ENCODE assay signal across 15 mouse cellular contexts in the genomic region with DNA sequence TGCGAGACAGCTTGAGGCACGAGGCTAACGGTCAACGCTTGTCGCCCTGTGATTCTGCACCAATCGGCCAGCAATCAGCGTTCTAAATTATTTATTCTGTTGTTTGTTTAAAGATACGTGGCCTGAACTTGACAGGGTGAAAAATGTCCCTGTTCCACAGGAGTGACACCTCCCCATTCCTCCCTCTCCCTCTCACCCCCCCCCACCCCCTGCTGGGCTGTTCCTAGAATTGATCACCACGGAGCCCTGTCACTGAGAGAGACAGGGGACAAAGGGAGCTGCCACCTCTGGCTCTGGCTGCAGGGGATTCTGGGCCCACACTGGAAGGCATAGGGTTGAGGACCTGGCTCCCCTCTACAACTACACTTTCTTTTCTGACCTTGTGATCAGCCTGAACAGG.
DNase-seq lines count a peak whose midpoint lies in the region; ATAC-seq lines count a peak whose summit lies in the region.
"Had no signal": no experiment of that assay in that cellular context is flagged by ENCODE, and none has a peak within 500 bp of the region (broad histone marks: within the 10 kb centered on the region; RNA-seq: fewer than 3 reads in every experiment).

No protein-coding gene starts in this region.

- H3K4me3 ChIP-seq in hindbrain, embryonic 12.5 days, result no peak overlapping the region
- H3K4me3 ChIP-seq in hindbrain, embryonic 16.5 days (ENCODE audit: low read length), result no peak overlapping the region
- H3K4me3 ChIP-seq in neural tube, embryonic 11.5 days (ENCODE audit: low read depth, low read length), result no peak overlapping the region
- H3K4me3 ChIP-seq: embryonic facial prominence, embryonic 13.5 days; forebrain, embryonic 13.5 days; gastrocnemius, adult 2 months; heart, embryonic 12.5 days; hindbrain, embryonic 15.5 days had no signal

- H3K27me3 ChIP-seq in hindbrain, embryonic 12.5 days, result peaks cover 6% of the 10 kb centered on the region; the same call in 1 of the 2 replicates
- no peaks in the 10 kb centered on the region for H3K27me3 ChIP-seq in hindbrain, embryonic 16.5 days (replicated peaks; ENCODE audit: control insufficient read depth, insufficient read depth, low read length)
- no peaks in the 10 kb centered on the region for H3K27me3 ChIP-seq in neural tube, embryonic 11.5 days (ENCODE audit: control insufficient read depth, insufficient read depth, low read length)
- H3K27me3 ChIP-seq: embryonic facial prominence, embryonic 13.5 days; hindbrain, embryonic 15.5 days had no signal

- H3K9me3 ChIP-seq in hindbrain, embryonic 12.5 days (replicated peaks), result peaks cover 10% of the 10 kb centered on the region
- H3K9me3 ChIP-seq in hindbrain, embryonic 16.5 days (ENCODE audit: control insufficient read depth, low read length), result peaks cover 5% of the 10 kb centered on the region; the same call in 1 of the 2 replicates
- H3K9me3 ChIP-seq in neural tube, embryonic 11.5 days (ENCODE audit: control insufficient read depth, low read length), result no peaks in the 10 kb centered on the region
- H3K9me3 ChIP-seq: hindbrain, embryonic 15.5 days had no signal

- H3K4me1 ChIP-seq in hindbrain, embryonic 12.5 days, result peaks cover 38% of the 10 kb centered on the region
- no peaks in the 10 kb centered on the region for H3K4me1 ChIP-seq in hindbrain, embryonic 16.5 days (ENCODE audit: control insufficient read depth, insufficient read depth, low read depth, low read length)
- H3K4me1 ChIP-seq in neural tube, embryonic 11.5 days (ENCODE audit: control insufficient read depth, insufficient read depth, low read length), result peaks cover 6% of the 10 kb centered on the region; the same call in 1 of the 2 replicates
- H3K4me1 ChIP-seq: embryonic facial prominence, embryonic 13.5 days; heart, embryonic 12.5 days had no signal

- H3K36me3 ChIP-seq in hindbrain, embryonic 12.5 days, result no peaks in the 10 kb centered on the region
- H3K36me3 ChIP-seq in hindbrain, embryonic 16.5 days (ENCODE audit: control insufficient read depth, insufficient read depth, low read length), result no peaks in the 10 kb centered on the region
- no peaks in the 10 kb centered on the region; the same call in 1 of the 2 replicates for H3K36me3 ChIP-seq in neural tube, embryonic 11.5 days (ENCODE audit: control insufficient read depth, insufficient read depth, low read length)
- H3K36me3 ChIP-seq: embryonic facial prominence, embryonic 13.5 days; heart, embryonic 12.5 days; hindbrain, embryonic 15.5 days had no signal

- H3K9ac ChIP-seq in hindbrain, embryonic 12.5 days, result no peak overlapping the region
- no peak overlapping the region for H3K9ac ChIP-seq in hindbrain, embryonic 16.5 days (ENCODE audit: low read depth, low read length)
- H3K9ac ChIP-seq in neural tube, embryonic 11.5 days (ENCODE audit: low read length), result no peak overlapping the region
- H3K9ac ChIP-seq: embryonic facial prominence, embryonic 13.5 days; forebrain, embryonic 13.5 days; heart, embryonic 12.5 days; hindbrain, embryonic 15.5 days had no signal

- 25% methylated on average over 9 of the region's 9 CpGs for WGBS in hindbrain, embryonic 12.5 days
- WGBS in hindbrain, embryonic 16.5 days, result 29% methylated on average over 9 of the region's 9 CpGs
- WGBS in neural tube, embryonic 11.5 days, result 30% methylated on average over 9 of the region's 9 CpGs

- no peak overlapping the region for H3K4me2 ChIP-seq in hindbrain, embryonic 12.5 days (replicated peaks)
- no peak overlapping the region for H3K4me2 ChIP-seq in hindbrain, embryonic 16.5 days (ENCODE audit: low read length)
- no peak overlapping the region for H3K4me2 ChIP-seq in neural tube, embryonic 11.5 days (ENCODE audit: low read depth)
- H3K4me2 ChIP-seq: embryonic facial prominence, embryonic 13.5 days; forebrain, embryonic 13.5 days; heart, embryonic 12.5 days; hindbrain, embryonic 15.5 days had no signal

- ATAC-seq in hindbrain, embryonic 12.5 days (ENCODE audit: low FRiP score), result no peak; the same call in 1 of the 2 replicates
- no peak for ATAC-seq in hindbrain, embryonic 16.5 days
- no peak for ATAC-seq in neural tube, embryonic 11.5 days (ENCODE audit: insufficient read depth, low FRiP score, low TSS enrichment)
- ATAC-seq: forebrain, embryonic 13.5 days had no signal

- DNase-seq in cerebellum, adult 9-10 months, result peak; percentile 22
- DNase-seq in cerebellum, postnatal 10 days, result no peak
- no peak for DNase-seq in neural tube, embryonic 11.5 days (ENCODE audit: low spot score)
- no peak for DNase-seq in neural tube, embryonic 10.5 days (ENCODE audit: extremely low spot score, low spot score)
- DNase-seq in kidney, postnatal 4 days, result no peak
- DNase-seq: adrenal gland, postnatal 14 days; cerebellum, adult 18-20 months; gastrocnemius, adult 2 months; gastrocnemius, postnatal 25 days had no signal

- H3K27ac ChIP-seq in hindbrain, embryonic 12.5 days, result peak overlapping the region; percentile 58
- H3K27ac ChIP-seq in hindbrain, embryonic 16.5 days (ENCODE audit: low read depth, low read length), result no peak overlapping the region
- peak overlapping the region; percentile 17; the same call in 1 of the 2 replicates for H3K27ac ChIP-seq in neural tube, embryonic 11.5 days (ENCODE audit: low read depth, low read length)
- H3K27ac ChIP-seq: embryonic facial prominence, embryonic 13.5 days; forebrain, embryonic 13.5 days; gastrocnemius, adult 2 months; hindbrain, embryonic 15.5 days had no signal
